Mouse (Mus musculus): ENCODE measurements around the gene Trpc6.

Gene Trpc6

GRCm38 (mm10) chr9:8544041-8544794 lies at the start of gene Trpc6:
Gene Trpc6, plus strand, starts transcription at chr9:8544142.
- DNase-seq (ENCODE audit: low spot score) = peak; percentile 80

GRCm38 (mm10) chr9:8520911-8521310 lies 23.0 kb upstream of the Trpc6 start:
- DNase-seq (ENCODE audit: low spot score) = no peak

- no peak for DNase-seq (ENCODE audit: low spot score)
Measured at GRCm38 (mm10) chr9:8533670-8534069, 10.3 kb upstream of the Trpc6 start.

GRCm38 (mm10) chr9:8545236-8545635 lies 1.3 kb downstream of the Trpc6 start:
- no peak for DNase-seq (ENCODE audit: low spot score)

- DNase-seq (ENCODE audit: low spot score) = peak; percentile 2
Measured at GRCm38 (mm10) chr9:8558574-8558973, 14.6 kb downstream of the Trpc6 start.

- DNase-seq (ENCODE audit: low spot score) = peak; percentile 39
Measured at GRCm38 (mm10) chr9:8592618-8593017, 48.7 kb downstream of the Trpc6 start.

- DNase-seq (ENCODE audit: low spot score) = no peak
Measured at GRCm38 (mm10) chr9:8597089-8597488, 53.1 kb downstream of the Trpc6 start.

GRCm38 (mm10) chr9:8606816-8607491 lies 63.0 kb downstream of the Trpc6 start:
- no peak for DNase-seq (ENCODE audit: low spot score)

- peak; percentile 34 for DNase-seq (ENCODE audit: low spot score)
Measured at GRCm38 (mm10) chr9:8634344-8634743, 90.4 kb downstream of the Trpc6 start.

GRCm38 (mm10) chr9:8643453-8643852 lies 99.5 kb downstream of the Trpc6 start:
- DNase-seq (ENCODE audit: low spot score) = no peak

- DNase-seq (ENCODE audit: low spot score) = no peak
Measured at GRCm38 (mm10) chr9:8655347-8655746, 111.4 kb downstream of the Trpc6 start.

- DNase-seq (ENCODE audit: low spot score) = no peak
Measured at GRCm38 (mm10) chr9:8672944-8673343, 129.0 kb downstream of the Trpc6 start.

GRCm38 (mm10) chr9:8676607-8677006 lies 132.7 kb downstream of the Trpc6 start:
- DNase-seq (ENCODE audit: low spot score) = peak; percentile 44

GRCm38 (mm10) chr9:8693177-8693576 lies 149.2 kb downstream of the Trpc6 start:
- no peak for DNase-seq (ENCODE audit: low spot score)

- DNase-seq (ENCODE audit: low spot score) = peak; percentile 90
Measured at GRCm38 (mm10) chr9:8700669-8701068, 156.7 kb downstream of the Trpc6 start.

- DNase-seq (ENCODE audit: low spot score) = no peak
Measured at GRCm38 (mm10) chr9:8703516-8703915, 159.6 kb downstream of the Trpc6 start.

- DNase-seq (ENCODE audit: low spot score) = no peak
Measured at GRCm38 (mm10) chr9:8703956-8704355, 160.0 kb downstream of the Trpc6 start.

- DNase-seq (ENCODE audit: low spot score) = no peak
Measured at GRCm38 (mm10) chr9:8710052-8710739, 166.3 kb downstream of the Trpc6 start.

- DNase-seq (ENCODE audit: low spot score) = no peak
Measured at GRCm38 (mm10) chr9:8719017-8719416, 175.1 kb downstream of the Trpc6 start.

GRCm38 (mm10) chr9:8729056-8729455 lies 185.1 kb downstream of the Trpc6 start:
- no peak for DNase-seq (ENCODE audit: low spot score)
